Mouse (Mus musculus) hematopoietic multipotent progenitor cell, adult 10-12 weeks (in vitro differentiated cells): ENCODE measurements around the gene Csrp2. TPM values are rescaled to one million over a fixed set of nuclear protein-coding genes. Genes with fewer than 3 reads are reported as not detected.

ENCODE experiments used
- polyA plus RNA-seq: library from polyadenylated mRNA; stranded (reverse); fragments of >175 nt; gene quantifications from 2 replicates; pipeline ENCODE4 v1.2.3, GENCODE M21; 2012; ENCODE audit warnings: low replicate concordance

Csrp2 gene
- polyA plus RNA-seq: 8.2 and 16.5 TPM in 2 replicates

GRCm38 (mm10) chr10:110919531-110920343 lies at the start of gene Csrp2:
Csrp2 (plus strand) TSS chr10:110919789.

Other genes with a start within 250 kb of the Csrp2 start
- gene E2f7, start 174.3 kb upstream of the Csrp2 start, polyA plus RNA-seq: 4.4 and 8.6 TPM in 2 replicates
- gene Zdhhc17, start 90.4 kb downstream of the Csrp2 start, polyA plus RNA-seq: 1.6 and 4.0 TPM in 2 replicates
- gene Osbpl8, start 245.0 kb downstream of the Csrp2 start, polyA plus RNA-seq: 10.3 and 14.5 TPM in 2 replicates